Mouse (Mus musculus): ENCODE measurements around the gene Hacd3. TPM values are rescaled to one million over a fixed set of nuclear protein-coding genes. Genes with fewer than 3 reads are reported as not detected.
"Not testable (repeated sequence)": the region's sequence is repeated elsewhere in the genome, so short reads cannot be mapped to it uniquely, and the experiment has no call there.

Gene Hacd3
- polyA plus RNA-seq, 1 experiment from 2014 or later, result 72.2 TPM

DNA sequence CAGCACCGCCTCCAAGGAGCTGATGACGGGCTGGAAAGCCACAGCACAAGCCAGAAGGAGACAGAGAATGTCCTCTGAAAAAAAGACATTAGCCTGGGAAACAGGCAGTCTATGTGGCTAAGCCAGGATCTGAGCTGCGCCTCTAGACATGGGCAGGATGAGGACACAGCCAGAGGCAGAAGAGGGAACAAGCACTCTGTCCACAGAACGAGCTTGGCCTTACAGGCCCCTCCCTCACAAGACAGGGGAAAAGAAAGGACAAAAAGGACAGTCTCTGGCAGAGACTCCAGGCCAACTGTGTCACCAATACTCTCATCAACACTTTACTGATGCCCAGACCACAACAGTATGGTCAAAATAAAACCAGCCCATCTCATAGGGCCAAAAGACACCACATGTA lies 20.0 kb downstream of the Hacd3 start:
- H3K4me2 ChIP-seq, result no peak overlapping the region
- H3K36me3 ChIP-seq (ENCODE audit: insufficient read depth), result peaks cover 68% of the 10 kb centered on the region
- H3K9ac ChIP-seq, result no peak overlapping the region
- ATAC-seq (ENCODE audit: insufficient read depth) (no peak), DNase-seq (no peak)
- H3K4me1 ChIP-seq (ENCODE audit: insufficient read depth), result no peaks in the 10 kb centered on the region
- no peaks in the 10 kb centered on the region for H3K9me3 ChIP-seq (ENCODE audit: low read depth, low read length)
- H3K27me3 ChIP-seq (ENCODE audit: insufficient read depth, low read length), result no peaks in the 10 kb centered on the region
- TF ChIP-seq CTCF (IDR thresholded peaks at IDR 0.05; ENCODE audit: low read depth), result no peak
- H3K4me3 ChIP-seq (ENCODE audit: low read depth, low read length), result no peak overlapping the region
- 71% methylated on average over 4 of the region's 4 CpGs for WGBS
- no peak overlapping the region for H3K27ac ChIP-seq (ENCODE audit: low read depth)

DNA sequence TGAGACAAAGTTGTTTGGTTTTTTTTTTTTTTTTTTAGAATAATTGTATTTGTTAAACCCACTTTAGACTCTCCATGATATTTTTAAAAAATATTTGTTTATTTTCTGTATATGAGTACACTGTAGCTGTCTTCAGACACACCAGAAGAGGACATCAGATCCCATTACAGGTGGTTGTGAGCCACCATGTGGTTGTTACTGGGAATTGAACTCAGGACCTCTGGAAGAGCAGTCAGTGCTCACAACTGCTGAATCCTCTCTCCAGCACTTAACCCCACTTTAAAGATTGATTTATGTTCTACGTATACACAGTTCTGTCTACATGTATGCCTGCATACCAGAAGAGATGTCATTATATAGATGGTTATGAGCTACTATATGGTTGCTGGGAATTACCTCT lies 26.0 kb downstream of the Hacd3 start:
- not testable (repeated sequence) for H3K9me3 ChIP-seq (ENCODE audit: low read depth, low read length); H3K4me3 ChIP-seq (ENCODE audit: low read depth, low read length); DNase-seq; H3K4me1 ChIP-seq (ENCODE audit: insufficient read depth); H3K27me3 ChIP-seq (ENCODE audit: insufficient read depth, low read length); ATAC-seq (ENCODE audit: insufficient read depth); H3K9ac ChIP-seq; H3K27ac ChIP-seq (ENCODE audit: low read depth); H3K4me2 ChIP-seq
- WGBS, result 73% methylated on average over 1 of the region's 1 CpGs
- peaks cover 55% of the 10 kb centered on the region for H3K36me3 ChIP-seq (ENCODE audit: insufficient read depth)

DNA sequence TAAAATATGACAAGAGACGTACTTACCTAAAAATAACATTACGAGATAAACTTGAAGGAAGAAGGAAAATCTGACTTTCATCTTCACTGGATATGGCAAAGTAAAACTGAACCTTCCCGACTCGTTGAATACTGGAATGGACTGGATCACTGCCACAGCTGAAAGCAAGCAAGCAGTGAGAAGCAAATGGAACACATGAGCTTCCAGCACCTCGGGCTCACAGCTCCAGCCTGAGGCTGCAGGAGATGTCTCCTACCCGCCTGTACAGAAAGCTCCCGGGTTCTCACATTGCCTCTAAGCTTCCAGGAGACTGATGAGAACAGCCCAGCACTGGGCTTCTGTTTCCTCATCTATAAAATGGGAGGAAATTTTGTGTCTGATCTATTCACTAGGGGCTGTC lies 31.2 kb downstream of the Hacd3 start:
- H3K4me3 ChIP-seq (ENCODE audit: low read depth, low read length), result no peak overlapping the region
- ATAC-seq (ENCODE audit: insufficient read depth) (no peak), DNase-seq (no peak)
- no peaks in the 10 kb centered on the region for H3K9me3 ChIP-seq (ENCODE audit: low read depth, low read length)
- H3K9ac ChIP-seq, result no peak overlapping the region
- H3K36me3 ChIP-seq (ENCODE audit: insufficient read depth), result peaks cover 68% of the 10 kb centered on the region
- no peak overlapping the region for H3K4me2 ChIP-seq
- WGBS, result 78% methylated on average over 7 of the region's 7 CpGs
- no peaks in the 10 kb centered on the region for H3K27me3 ChIP-seq (ENCODE audit: insufficient read depth, low read length)
- H3K4me1 ChIP-seq (ENCODE audit: insufficient read depth), result no peaks in the 10 kb centered on the region
- TF ChIP-seq CTCF (IDR thresholded peaks at IDR 0.05; ENCODE audit: low read depth), result no peak
- no peak overlapping the region for H3K27ac ChIP-seq (ENCODE audit: low read depth)

DNA sequence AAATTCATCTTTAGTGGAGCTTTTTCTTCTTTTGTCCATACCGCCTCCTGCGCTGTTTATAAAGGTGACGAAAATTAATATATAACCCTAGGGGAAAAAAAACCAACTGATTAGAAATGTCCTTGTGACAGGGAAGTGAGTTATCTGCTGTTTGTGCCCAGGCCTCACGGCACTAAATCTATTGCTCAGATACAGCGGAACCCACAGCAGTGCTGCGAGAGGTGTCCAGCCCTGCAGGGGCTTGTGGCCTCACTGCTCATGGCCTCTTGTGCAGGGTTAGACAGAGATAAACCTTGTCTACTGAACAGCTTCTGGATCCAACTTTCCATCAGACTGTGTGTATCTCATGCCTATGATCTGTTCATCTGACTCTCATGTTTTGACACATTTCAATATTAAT lies 33.0 kb downstream of the Hacd3 start:
- peaks cover 77% of the 10 kb centered on the region for H3K36me3 ChIP-seq (ENCODE audit: insufficient read depth)
- H3K4me3 ChIP-seq (ENCODE audit: low read depth, low read length), result no peak overlapping the region
- DNase-seq (no peak), ATAC-seq (ENCODE audit: insufficient read depth) (no peak)
- no peak overlapping the region for H3K27ac ChIP-seq (ENCODE audit: low read depth)
- no peaks in the 10 kb centered on the region for H3K4me1 ChIP-seq (ENCODE audit: insufficient read depth)
- H3K4me2 ChIP-seq, result no peak overlapping the region
- no peaks in the 10 kb centered on the region for H3K9me3 ChIP-seq (ENCODE audit: low read depth, low read length)
- H3K27me3 ChIP-seq (ENCODE audit: insufficient read depth, low read length), result no peaks in the 10 kb centered on the region
- WGBS, result 76% methylated on average over 6 of the region's 6 CpGs
- no peak overlapping the region for H3K9ac ChIP-seq
- no peak for TF ChIP-seq CTCF (IDR thresholded peaks at IDR 0.05; ENCODE audit: low read depth)

DNA sequence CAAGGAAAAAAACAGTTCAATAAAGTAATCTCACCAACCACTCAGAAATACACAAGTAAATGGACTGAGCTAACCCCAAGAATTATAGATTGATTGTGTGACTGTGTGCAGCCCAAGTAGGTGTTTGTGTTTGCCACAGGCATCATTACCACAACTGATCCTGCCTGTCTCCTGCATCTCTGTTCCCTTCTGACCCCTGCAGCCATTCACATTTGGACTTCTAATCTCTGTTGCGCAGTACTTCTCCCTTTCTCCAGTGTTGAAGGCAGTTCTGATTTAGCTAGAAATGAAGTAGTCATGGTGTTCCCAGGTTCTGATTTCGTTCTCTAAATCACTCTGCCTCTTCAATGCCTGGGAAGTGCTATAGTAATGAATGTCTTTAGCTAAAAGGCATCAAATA lies 33.8 kb downstream of the Hacd3 start:
- Histone ChIP-seq H3K9me3 (ENCODE audit: low read depth, low read length) (no peaks in the 10 kb centered on the region), H3K27ac (ENCODE audit: low read depth) (no peak overlapping the region), H3K27me3 (ENCODE audit: insufficient read depth, low read length) (no peaks in the 10 kb centered on the region), H3K4me2 (no peak overlapping the region), H3K4me3 (ENCODE audit: low read depth, low read length) (no peak overlapping the region), H3K36me3 (ENCODE audit: insufficient read depth) (peaks cover 80% of the 10 kb centered on the region), H3K4me1 (ENCODE audit: insufficient read depth) (no peaks in the 10 kb centered on the region), H3K9ac (no peak overlapping the region)
- ATAC-seq (ENCODE audit: insufficient read depth) (no peak), DNase-seq (no peak)
- WGBS, result 96% methylated on average over 2 of the region's 2 CpGs
- no peak for TF ChIP-seq CTCF (IDR thresholded peaks at IDR 0.05; ENCODE audit: low read depth)

DNA sequence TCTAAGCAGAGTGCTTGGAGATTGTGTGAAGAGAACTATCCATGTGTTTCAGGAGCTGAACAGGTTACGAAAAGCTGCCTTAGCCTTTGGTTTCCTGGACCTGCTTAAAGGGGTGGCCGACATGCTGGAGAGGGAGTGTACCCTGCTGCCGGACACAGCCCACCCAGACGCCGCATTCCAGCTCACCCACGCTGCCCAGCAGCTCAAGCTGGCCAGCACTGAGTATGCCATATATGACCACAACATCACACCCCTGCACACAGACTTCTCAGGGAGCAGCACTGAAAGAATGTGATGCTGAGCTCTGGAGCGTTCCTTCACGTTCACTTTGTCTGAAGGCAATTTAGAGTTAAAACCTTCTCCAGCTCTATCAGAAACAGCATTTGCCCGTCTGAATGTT lies 35.7 kb downstream of the Hacd3 start:
- H3K9me3 ChIP-seq (ENCODE audit: low read depth, low read length), result no peaks in the 10 kb centered on the region
- H3K27ac ChIP-seq (ENCODE audit: low read depth), result no peak overlapping the region
- TF ChIP-seq CTCF (IDR thresholded peaks at IDR 0.05; ENCODE audit: low read depth), result no peak
- no peak overlapping the region for H3K4me2 ChIP-seq
- H3K36me3 ChIP-seq (ENCODE audit: insufficient read depth), result peaks cover 86% of the 10 kb centered on the region
- no peaks in the 10 kb centered on the region for H3K4me1 ChIP-seq (ENCODE audit: insufficient read depth)
- H3K27me3 ChIP-seq (ENCODE audit: insufficient read depth, low read length), result no peaks in the 10 kb centered on the region
- no peak overlapping the region for H3K4me3 ChIP-seq (ENCODE audit: low read depth, low read length)
- ATAC-seq (ENCODE audit: insufficient read depth) (no peak), DNase-seq (no peak)
- H3K9ac ChIP-seq, result no peak overlapping the region
- 75% methylated on average over 9 of the region's 9 CpGs for WGBS

DNA sequence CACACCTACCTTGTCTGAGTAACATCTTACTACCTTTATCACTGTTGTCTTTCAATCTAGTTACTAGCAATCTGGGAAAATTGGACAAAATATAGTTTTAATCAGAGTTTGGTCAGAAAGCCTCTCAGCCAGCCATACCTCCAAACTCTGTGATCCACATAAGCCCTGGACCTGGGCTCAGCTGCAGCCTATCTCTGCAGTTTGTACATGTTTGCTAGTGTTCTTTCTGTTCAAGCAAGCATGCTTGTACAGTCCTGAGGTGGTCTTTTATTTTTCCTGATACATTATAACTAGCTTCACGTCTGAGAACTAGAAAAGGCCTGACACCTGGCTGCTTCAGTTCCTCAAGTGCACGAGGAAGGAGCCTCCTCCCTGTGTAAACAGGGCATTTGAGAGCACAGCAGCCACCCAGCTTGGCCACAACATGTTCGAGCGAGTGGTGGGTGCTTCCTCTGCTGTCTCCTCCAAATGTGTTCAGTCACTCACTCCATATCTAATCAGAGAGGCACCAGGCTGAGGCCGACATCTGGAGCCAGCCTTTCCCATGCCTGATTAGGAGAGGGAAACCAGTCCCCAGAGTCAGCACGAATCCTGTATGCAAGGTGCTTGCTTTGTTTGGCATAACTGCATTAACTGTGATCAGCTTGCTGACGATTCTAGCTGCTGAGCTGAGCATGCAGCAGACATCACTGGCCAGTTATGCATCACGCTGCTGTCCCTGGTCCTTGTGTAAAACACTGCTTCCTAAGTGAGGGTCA lies 36.3 kb downstream of the Hacd3 start:
- DNase-seq, result no peak

More for the DNA sequence above, 36.3 kb downstream of the Hacd3 start:
- WGBS, result 60% methylated on average over 8 of the region's 8 CpGs
- ATAC-seq (ENCODE audit: insufficient read depth), result no peak
- Histone ChIP-seq H3K36me3 (ENCODE audit: insufficient read depth) (peaks cover 86% of the 10 kb centered on the region), H3K27ac (ENCODE audit: low read depth) (no peak overlapping the region), H3K9me3 (ENCODE audit: low read depth, low read length) (no peaks in the 10 kb centered on the region), H3K27me3 (ENCODE audit: insufficient read depth, low read length) (no peaks in the 10 kb centered on the region), H3K4me3 (ENCODE audit: low read depth, low read length) (no peak overlapping the region), H3K4me1 (ENCODE audit: insufficient read depth) (no peaks in the 10 kb centered on the region), H3K4me2 (no peak overlapping the region), H3K9ac (no peak overlapping the region)
- no peak for TF ChIP-seq CTCF (IDR thresholded peaks at IDR 0.05; ENCODE audit: low read depth)

All from lung, embryonic 14.5 days (tissue).